Mouse (Mus musculus) hindbrain, embryonic 10.5 days (tissue): ENCODE results near the gene Btg3. TPM values are rescaled to one million over a fixed set of nuclear protein-coding genes. Genes with fewer than 3 reads are reported as not detected.
"Not testable (repeated sequence)": the region's sequence is repeated elsewhere in the genome, so short reads cannot be mapped to it uniquely, and the experiment has no call there.

ENCODE experiments used
- DNase-seq: peaks from one replicate; pipeline ENCODE4 v3.0.0-alpha.2; 2017; ENCODE audit warnings: low spot score
- H3K27ac ChIP-seq: fragments of 300-500 bp; sonication (generic); 2 replicates; pipeline ENCODE4 v1.5.1; 2016; ENCODE audit warnings: mild to moderate bottlenecking, moderate library complexity
- H3K27me3 ChIP-seq: fragments of 300-500 bp; sonication (generic); 2 replicates; pipeline ENCODE4 v1.6.1; 2016; ENCODE audit warnings: mild to moderate bottlenecking; ENCODE audit not compliant: poor library complexity, insufficient read depth, severe bottlenecking
- H3K36me3 ChIP-seq: fragments of 300-500 bp; sonication (generic); 2 replicates; pipeline ENCODE4 v1.6.1; 2016; ENCODE audit warnings: mild to moderate bottlenecking, moderate library complexity
- H3K4me1 ChIP-seq: fragments of 300-500 bp; sonication (generic); replicated peaks from 2 replicates; pipeline ENCODE4 v1.6.1; 2016; ENCODE audit warnings: mild to moderate bottlenecking
- H3K4me3 ChIP-seq: fragments of 300-500 bp; sonication (generic); 2 replicates; pipeline ENCODE4 v1.5.1; 2016; ENCODE audit warnings: mild to moderate bottlenecking, moderate library complexity
- H3K9me3 ChIP-seq: fragments of 300-500 bp; sonication (generic); 2 replicates; pipeline ENCODE4 v1.6.1; 2016; ENCODE audit warnings: mild to moderate bottlenecking, moderate library complexity
- WGBS: fragments of 180-500 bp; shearing (Covaris S2); methylation state at CpG from one replicate; pipeline ENCODE4 v1.1.7; 2016; 5-methylcytosine and 5-hydroxymethylcytosine counted together
- polyA plus RNA-seq: library from polyadenylated mRNA; unstranded; fragments of >200 nt; fragmentation: Nextera tagmentation; extraction: Ambion mirVana; gene quantifications from 2 replicates; pipeline ENCODE4 v1.2.1, GENCODE M21; 2016

Btg3 gene
- polyA plus RNA-seq, 1 experiment from 2014 or later = 39.9 TPM

- peaks cover 18% of the 10 kb centered on the region for H3K36me3 ChIP-seq
- H3K4me1 ChIP-seq = peaks cover 22% of the 10 kb centered on the region
- DNase-seq = peak; percentile 76
- H3K4me3 ChIP-seq = peak overlapping the region; percentile 70
- H3K27me3 ChIP-seq = no peaks in the 10 kb centered on the region
- WGBS = 2% methylated on average over 100 of the region's 100 CpGs
- H3K9me3 ChIP-seq = no peaks in the 10 kb centered on the region
- H3K27ac ChIP-seq = peak overlapping the region; percentile 94
Measured at GRCm38 (mm10) chr16:78375821-78376691, 936 bp downstream of the Btg3 start.

- peak overlapping the region; percentile 94; the same call in 1 of the 2 replicates for H3K27ac ChIP-seq
- WGBS = 62% methylated on average over 10 of the region's 10 CpGs
- H3K4me3 ChIP-seq = peak overlapping the region; percentile 70
- no peaks in the 10 kb centered on the region for H3K9me3 ChIP-seq
- peak; percentile 40 for DNase-seq
- H3K27me3 ChIP-seq = no peaks in the 10 kb centered on the region
- peaks cover 22% of the 10 kb centered on the region for H3K4me1 ChIP-seq
- H3K36me3 ChIP-seq = peaks cover 27% of the 10 kb centered on the region
Measured at GRCm38 (mm10) chr16:78375222-78375621, 1.8 kb downstream of the Btg3 start.

GRCm38 (mm10) chr16:78373743-78374142 lies 3.2 kb downstream of the Btg3 start:
- no peak overlapping the region for H3K4me3 ChIP-seq
- peaks cover 41% of the 10 kb centered on the region for H3K36me3 ChIP-seq
- no peaks in the 10 kb centered on the region for H3K27me3 ChIP-seq
- peaks cover 22% of the 10 kb centered on the region for H3K4me1 ChIP-seq
- DNase-seq = no peak
- no peak overlapping the region for H3K27ac ChIP-seq
- 87% methylated on average over 8 of the region's 8 CpGs for WGBS
- H3K9me3 ChIP-seq = no peaks in the 10 kb centered on the region

DNA sequence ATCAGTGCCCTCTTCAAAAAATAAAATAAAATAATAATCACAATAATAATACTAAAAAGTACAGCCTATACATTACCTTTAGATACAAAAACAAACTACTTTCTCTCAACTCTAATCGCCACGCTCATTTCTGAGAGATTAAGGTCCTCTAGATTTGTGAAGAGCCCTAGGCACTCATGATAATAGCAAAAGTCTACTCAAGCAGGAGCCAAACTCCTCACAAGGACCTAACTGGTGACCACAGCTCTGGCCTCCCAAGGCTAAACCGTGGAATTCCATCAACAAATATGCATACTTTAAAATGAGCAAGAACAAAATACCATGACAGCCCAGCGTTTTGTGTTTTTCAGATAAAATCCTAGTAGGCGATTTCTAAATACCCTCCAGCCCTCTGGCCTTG lies 4.2 kb downstream of the Btg3 start:
- Histone ChIP-seq H3K4me1 (peaks cover 22% of the 10 kb centered on the region), H3K27me3 (no peaks in the 10 kb centered on the region), H3K27ac (no peak overlapping the region), H3K36me3 (peaks cover 51% of the 10 kb centered on the region), H3K4me3 (no peak overlapping the region), H3K9me3 (no peaks in the 10 kb centered on the region)
- 86% methylated on average over 5 of the region's 5 CpGs for whole genome bisulfite sequencing
- no peak for DNase-seq

DNA sequence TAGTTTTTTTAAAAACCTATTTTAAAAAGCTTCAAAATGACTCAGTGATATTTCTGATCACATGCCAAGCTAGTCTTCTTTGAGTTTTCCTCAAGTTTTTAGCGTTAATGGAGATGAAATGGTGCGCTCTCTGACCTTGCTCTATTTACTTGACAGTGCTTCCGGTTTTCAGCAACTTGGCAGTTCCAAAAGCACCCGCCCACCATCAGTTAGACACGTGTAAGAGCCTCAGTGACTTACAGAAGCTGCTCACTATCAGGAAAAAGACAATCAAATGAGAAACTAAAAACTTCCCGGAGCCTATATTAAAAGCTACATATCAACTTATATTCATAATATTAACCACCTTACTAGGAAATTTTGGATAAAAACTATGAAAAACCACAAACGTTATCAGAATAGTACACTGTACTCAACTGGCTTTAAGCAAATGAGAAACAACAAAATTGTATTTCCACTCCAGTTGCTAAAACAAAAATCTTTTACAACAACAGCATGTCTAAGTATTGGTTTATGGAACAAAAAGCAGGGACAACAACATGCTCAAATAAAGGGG lies 5.4 kb downstream of the Btg3 start:
- Histone ChIP-seq H3K27ac (no peak overlapping the region), H3K4me1 (peaks cover 16% of the 10 kb centered on the region), H3K9me3 (no peaks in the 10 kb centered on the region), H3K27me3 (no peaks in the 10 kb centered on the region), H3K4me3 (no peak overlapping the region), H3K36me3 (peaks cover 63% of the 10 kb centered on the region)
- 86% methylated on average over 7 of the region's 7 CpGs for WGBS
- DNase-seq = no peak

- DNase-seq, H3K4me1 ChIP-seq, H3K4me3 ChIP-seq, H3K27ac ChIP-seq, H3K27me3 ChIP-seq, H3K9me3 ChIP-seq: not testable (repeated sequence)
- H3K36me3 ChIP-seq = peaks cover 88% of the 10 kb centered on the region
- 94% methylated on average over 9 of the region's 9 CpGs for WGBS
Measured at GRCm38 (mm10) chr16:78364554-78364953, 12.4 kb downstream of the Btg3 start.

DNA sequence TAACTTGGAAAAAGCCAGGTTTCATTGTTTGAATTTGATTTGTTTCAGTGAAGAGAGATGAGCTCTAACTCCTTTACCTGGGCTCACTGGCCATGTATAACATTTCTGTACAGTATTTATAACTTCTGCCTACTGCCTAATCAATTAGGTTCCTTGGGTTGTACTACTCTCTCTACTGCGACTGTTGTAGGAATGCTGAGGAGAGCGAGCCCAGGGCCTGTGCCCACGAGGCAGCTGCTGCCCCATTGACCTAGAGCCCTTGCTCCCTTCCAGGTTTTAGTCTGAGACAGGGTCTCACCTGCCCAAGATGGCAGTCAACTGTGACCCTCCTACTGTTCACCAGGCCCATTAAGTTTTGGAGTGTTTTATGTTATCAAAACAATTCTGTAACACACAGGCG lies 15.5 kb downstream of the Btg3 start:
- WGBS = 89% methylated on average over 4 of the region's 4 CpGs
- H3K27ac ChIP-seq = no peak overlapping the region
- no peak overlapping the region for H3K4me3 ChIP-seq
- peaks cover 80% of the 10 kb centered on the region for H3K36me3 ChIP-seq
- no peaks in the 10 kb centered on the region for H3K4me1 ChIP-seq
- no peaks in the 10 kb centered on the region for H3K27me3 ChIP-seq
- no peaks in the 10 kb centered on the region for H3K9me3 ChIP-seq
- no peak for DNase-seq

GRCm38 (mm10) chr16:78357757-78358156 lies 19.2 kb downstream of the Btg3 start:
- 95% methylated on average over 3 of the region's 3 CpGs for WGBS
- no peaks in the 10 kb centered on the region for H3K4me1 ChIP-seq

DNA sequence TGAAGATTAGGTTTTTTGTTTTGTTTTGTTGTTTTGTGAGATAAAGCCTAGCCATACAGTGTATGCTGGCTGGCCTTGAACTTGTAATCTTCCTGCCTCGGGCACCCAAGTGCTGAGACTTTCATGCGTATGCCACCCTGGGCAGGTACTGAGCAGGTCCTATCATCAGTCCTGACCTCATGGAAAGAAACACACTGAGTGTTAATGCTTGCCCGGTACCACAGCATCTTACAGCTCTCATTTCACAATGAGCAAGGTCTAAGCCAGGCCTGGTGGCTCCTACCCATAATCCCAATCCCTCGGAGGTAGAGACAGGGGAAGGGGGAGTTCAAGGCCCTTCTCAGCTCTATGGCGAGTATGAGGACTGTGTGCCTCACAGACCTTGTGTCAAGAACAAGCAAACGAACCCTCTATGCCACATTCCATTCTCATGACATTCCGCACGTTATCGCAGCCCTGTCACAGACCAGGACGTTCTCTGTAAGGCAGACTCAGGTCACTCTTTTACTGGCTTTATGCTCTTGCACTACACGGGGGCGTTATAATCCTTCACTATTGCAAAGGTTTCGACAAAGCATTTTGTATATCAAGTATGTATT lies 29.6 kb downstream of the Btg3 start:
- DNase-seq = no peak
- 0 out of 2 replicates have a peak, but pooled peaks cover 3% of the 10 kb centered on the region for H3K9me3 ChIP-seq
- no peak overlapping the region for H3K4me3 ChIP-seq
- H3K27ac ChIP-seq = no peak overlapping the region
- H3K36me3 ChIP-seq = peaks cover 22% of the 10 kb centered on the region
- no peaks in the 10 kb centered on the region for H3K27me3 ChIP-seq
- no peaks in the 10 kb centered on the region for H3K4me1 ChIP-seq
- WGBS = 88% methylated on average over 13 of the region's 13 CpGs

More at GRCm38 (mm10) chr16:78357757-78358156, 19.2 kb downstream of the Btg3 start:
- Histone ChIP-seq H3K4me3 (no peak overlapping the region), H3K27ac (no peak overlapping the region), H3K36me3 (peaks cover 45% of the 10 kb centered on the region), H3K9me3 (no peaks in the 10 kb centered on the region), H3K27me3 (no peaks in the 10 kb centered on the region)
- DNase-seq = no peak

GRCm38 (mm10) chr16:78346662-78347327 lies 30.2 kb downstream of the Btg3 start:
- no peak overlapping the region for H3K27ac ChIP-seq
- 0 out of 2 replicates have a peak, but pooled peaks cover 3% of the 10 kb centered on the region for H3K9me3 ChIP-seq
- peaks cover 22% of the 10 kb centered on the region for H3K36me3 ChIP-seq
- no peak overlapping the region for H3K4me3 ChIP-seq
- no peaks in the 10 kb centered on the region for H3K27me3 ChIP-seq
- no peak for DNase-seq
- no peaks in the 10 kb centered on the region for H3K4me1 ChIP-seq
- WGBS = 85% methylated on average over 2 of the region's 2 CpGs

GRCm38 (mm10) chr16:78343792-78344191 lies 33.2 kb downstream of the Btg3 start:
- DNase-seq = no peak
- 78% methylated on average over 6 of the region's 6 CpGs for WGBS
- Histone ChIP-seq H3K36me3 (peaks cover 34% of the 10 kb centered on the region), H3K9me3 (no peaks in the 10 kb centered on the region), H3K4me3 (no peak overlapping the region), H3K27ac (no peak overlapping the region), H3K27me3 (no peaks in the 10 kb centered on the region), H3K4me1 (peaks cover 6% of the 10 kb centered on the region; the same call in 1 of the 2 replicates)

GRCm38 (mm10) chr16:78342767-78343166 lies 34.2 kb downstream of the Btg3 start:
- Histone ChIP-seq H3K36me3 (peaks cover 39% of the 10 kb centered on the region), H3K27me3 (no peaks in the 10 kb centered on the region), H3K4me3 (no peak overlapping the region), H3K27ac (no peak overlapping the region), H3K9me3 (no peaks in the 10 kb centered on the region), H3K4me1 (peaks cover 6% of the 10 kb centered on the region; the same call in 1 of the 2 replicates)
- 91% methylated on average over 5 of the region's 5 CpGs for WGBS
- no peak for DNase-seq
